Mouse (Mus musculus) lung, embryonic 16.5 days (tissue): ENCODE measurements around the gene Rev1. TPM values are rescaled to one million over a fixed set of nuclear protein-coding genes. Genes with fewer than 3 reads are reported as not detected.

Experiments used
- ATAC-seq: fragments of 200-750 bp; cut with Nextera tagmentation; 2 replicates; pipeline ENCODE4 v1.8.0; 2017; ENCODE audit warnings: low read depth, mild to moderate bottlenecking, moderate library complexity
- H3K27ac ChIP-seq: fragments of 300-500 bp; sonication (generic); 2 replicates; pipeline ENCODE4 v1.5.1; 2014; ENCODE audit warnings: mild to moderate bottlenecking, control low read depth, low read length
- H3K27me3 ChIP-seq: fragments of 300-500 bp; sonication (generic); 2 replicates; pipeline ENCODE4 v1.6.1; 2014; ENCODE audit warnings: low read depth, low read length, mixed read lengths; ENCODE audit not compliant: control insufficient read depth, insufficient read depth
- H3K36me3 ChIP-seq: fragments of 300-500 bp; sonication (generic); 2 replicates; pipeline ENCODE4 v1.6.1; 2014; ENCODE audit warnings: low read length; ENCODE audit not compliant: control insufficient read depth, insufficient read depth
- H3K4me1 ChIP-seq: fragments of 300-500 bp; sonication (generic); replicated peaks from 2 replicates; pipeline ENCODE4 v1.6.1; 2014; ENCODE audit warnings: low read length, mixed read lengths; ENCODE audit not compliant: control insufficient read depth, insufficient read depth
- H3K4me2 ChIP-seq: fragments of 300-500 bp; sonication (generic); 2 replicates; pipeline ENCODE4 v1.6.1; 2014; ENCODE audit warnings: low read depth, low read length, control low read depth
- H3K4me3 ChIP-seq: fragments of 300-500 bp; sonication (generic); 2 replicates; pipeline ENCODE4 v1.5.1; 2014; ENCODE audit warnings: mild to moderate bottlenecking, low read length, control low read depth
- H3K9ac ChIP-seq: fragments of 300-500 bp; sonication (generic); 2 replicates; pipeline ENCODE4 v1.6.1; 2014; ENCODE audit warnings: low read length, control low read depth
- H3K9me3 ChIP-seq: fragments of 300-500 bp; sonication (generic); 2 replicates; pipeline ENCODE4 v1.6.1; 2016; ENCODE audit warnings: low read length; ENCODE audit not compliant: control insufficient read depth
- WGBS: fragments of 180-500 bp; shearing (Covaris S2); extraction: QIAGEN DNeasy Blood & Tissue Kit; methylation state at CpG from one replicate; pipeline ENCODE4 v1.1.7; 2014; 5-methylcytosine and 5-hydroxymethylcytosine counted together
- polyA plus RNA-seq: library from polyadenylated mRNA; unstranded; fragments of >200 nt; fragmentation: Nextera tagmentation; extraction: Ambion mirVana; gene quantifications from 2 replicates; pipeline ENCODE4 v1.2.1, GENCODE M21; 2015

Rev1 gene
- polyA plus RNA-seq, 1 experiment from 2014 or later: 20.6 TPM

DNA sequence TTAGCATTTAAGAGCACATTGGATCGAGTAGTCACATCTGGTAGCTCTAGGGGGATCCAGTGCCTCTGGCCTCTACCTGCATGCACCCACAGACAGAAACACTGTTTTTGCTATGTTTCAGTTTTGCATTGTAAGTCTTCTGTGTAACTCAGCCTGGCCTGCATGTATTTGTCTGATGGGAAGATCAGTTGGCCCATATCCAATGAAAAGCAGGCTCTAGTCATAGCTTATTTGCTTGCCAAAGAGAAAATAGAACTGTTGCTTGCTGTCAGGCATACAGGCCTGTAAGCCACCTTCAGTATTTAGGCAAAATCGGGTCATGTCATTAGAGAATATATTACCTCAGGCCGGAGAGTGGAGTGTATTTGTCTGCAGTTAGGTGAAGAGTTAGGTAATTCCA, 81.5 kb downstream of the Rev1 start:
- no peak overlapping the region for H3K4me2 ChIP-seq
- no peak overlapping the region for H3K9ac ChIP-seq
- 89% methylated on average over 3 of the region's 3 CpGs for WGBS
- H3K36me3 ChIP-seq: peaks cover 50% of the 10 kb centered on the region
- H3K9me3 ChIP-seq: no peaks in the 10 kb centered on the region
- no peak for ATAC-seq
- no peaks in the 10 kb centered on the region for H3K27me3 ChIP-seq
- H3K27ac ChIP-seq: no peak overlapping the region
- no peaks in the 10 kb centered on the region for H3K4me1 ChIP-seq
- H3K4me3 ChIP-seq: no peak overlapping the region

- no peak overlapping the region for H3K4me2 ChIP-seq
- H3K4me1 ChIP-seq: no peaks in the 10 kb centered on the region
- H3K27me3 ChIP-seq: no peaks in the 10 kb centered on the region
- no peak overlapping the region for H3K4me3 ChIP-seq
- no peak overlapping the region for H3K9ac ChIP-seq
- peaks cover 35% of the 10 kb centered on the region for H3K36me3 ChIP-seq
- H3K9me3 ChIP-seq: no peaks in the 10 kb centered on the region
- no peak overlapping the region for H3K27ac ChIP-seq
- 97% methylated on average over 2 of the region's 2 CpGs for WGBS
- no peak for ATAC-seq
These were observed 90.7 kb downstream of the Rev1 start for GRCm38 (mm10) chr1:38038898-38039297.

- Histone ChIP-seq H3K4me3 (no peak overlapping the region), H3K4me1 (no peaks in the 10 kb centered on the region), H3K9me3 (no peaks in the 10 kb centered on the region), H3K27me3 (no peaks in the 10 kb centered on the region), H3K27ac (no peak overlapping the region), H3K4me2 (no peak overlapping the region), H3K9ac (no peak overlapping the region), H3K36me3 (peaks cover 39% of the 10 kb centered on the region)
- ATAC-seq: no peak
- WGBS: 89% methylated on average over 5 of the region's 5 CpGs
These were observed 92.2 kb downstream of the Rev1 start for GRCm38 (mm10) chr1:38037375-38037774.

DNA sequence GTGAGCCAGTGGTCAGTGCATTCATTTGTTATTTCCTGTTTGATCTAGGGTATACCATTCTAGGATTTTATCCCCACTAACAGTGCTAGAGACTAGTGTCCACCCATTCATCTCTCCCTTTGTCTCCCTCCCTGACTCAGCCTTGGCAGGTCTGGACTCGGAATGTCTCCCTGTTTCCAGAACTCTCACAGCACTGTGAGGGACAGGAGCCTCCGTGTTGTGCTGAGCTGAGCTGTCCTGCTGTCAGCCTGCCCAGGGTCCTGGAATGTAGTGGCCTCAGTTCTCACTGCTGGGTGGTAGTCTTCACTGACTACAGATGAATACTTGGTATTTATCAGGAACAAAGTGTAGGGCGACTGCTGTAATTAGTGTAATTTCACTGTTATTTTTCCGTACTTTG, 94.1 kb downstream of the Rev1 start:
- Histone ChIP-seq H3K36me3 (peaks cover 33% of the 10 kb centered on the region), H3K4me2 (no peak overlapping the region), H3K27ac (no peak overlapping the region), H3K4me1 (no peaks in the 10 kb centered on the region), H3K4me3 (no peak overlapping the region), H3K9ac (no peak overlapping the region), H3K27me3 (no peaks in the 10 kb centered on the region), H3K9me3 (no peaks in the 10 kb centered on the region)
- WGBS: 92% methylated on average over 4 of the region's 4 CpGs
- ATAC-seq: no peak

DNA sequence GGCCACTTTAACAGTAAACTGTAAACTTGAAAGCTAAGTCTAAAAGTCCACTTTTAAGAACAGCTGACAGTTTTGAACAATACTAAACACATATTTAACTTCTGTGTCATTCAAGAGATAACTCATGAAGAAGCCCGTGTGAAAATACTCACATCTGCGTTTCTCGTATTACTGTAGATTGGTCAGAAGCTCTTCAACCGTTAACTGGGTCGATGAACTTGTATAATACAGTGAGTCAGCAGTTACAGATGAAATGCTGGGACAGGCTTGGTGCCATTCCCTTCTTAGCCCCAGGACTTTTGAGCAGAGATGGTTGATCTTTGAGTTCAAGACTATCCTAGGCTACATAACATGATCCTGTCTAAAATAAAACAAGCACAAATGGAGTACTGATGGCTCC, 98.2 kb downstream of the Rev1 start:
- Histone ChIP-seq H3K4me2 (no peak overlapping the region), H3K9ac (no peak overlapping the region), H3K27ac (no peak overlapping the region), H3K9me3 (no peaks in the 10 kb centered on the region), H3K27me3 (no peaks in the 10 kb centered on the region), H3K4me1 (no peaks in the 10 kb centered on the region), H3K4me3 (no peak overlapping the region), H3K36me3 (peaks cover 16% of the 10 kb centered on the region)
- WGBS: 89% methylated on average over 5 of the region's 5 CpGs
- no peak for ATAC-seq

DNA sequence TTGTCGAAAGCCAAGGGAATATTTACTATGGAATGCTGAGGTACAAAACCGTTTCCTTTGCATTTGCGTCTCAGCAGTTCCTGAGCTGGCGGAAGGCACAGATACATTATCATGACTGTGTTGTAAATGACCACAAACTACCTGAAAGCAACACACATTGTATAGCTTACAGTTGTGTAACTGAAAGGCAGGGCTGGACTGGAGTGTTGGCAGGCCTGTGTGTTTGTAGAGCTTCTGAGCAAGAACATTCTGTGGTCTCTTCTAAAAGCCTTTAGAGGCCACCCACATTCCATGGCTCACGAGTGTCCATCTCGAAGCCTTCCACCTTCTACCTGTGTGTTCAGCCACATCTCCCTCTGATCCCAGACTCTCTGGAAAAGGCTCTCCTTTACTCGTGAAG, 102.3 kb downstream of the Rev1 start:
- peaks cover 11% of the 10 kb centered on the region for H3K36me3 ChIP-seq
- H3K4me2 ChIP-seq: no peak overlapping the region
- ATAC-seq: no peak
- H3K4me1 ChIP-seq: no peaks in the 10 kb centered on the region
- H3K4me3 ChIP-seq: no peak overlapping the region
- H3K9me3 ChIP-seq: no peaks in the 10 kb centered on the region
- no peaks in the 10 kb centered on the region for H3K27me3 ChIP-seq
- H3K9ac ChIP-seq: no peak overlapping the region
- WGBS: 91% methylated on average over 7 of the region's 7 CpGs
- no peak overlapping the region for H3K27ac ChIP-seq

DNA sequence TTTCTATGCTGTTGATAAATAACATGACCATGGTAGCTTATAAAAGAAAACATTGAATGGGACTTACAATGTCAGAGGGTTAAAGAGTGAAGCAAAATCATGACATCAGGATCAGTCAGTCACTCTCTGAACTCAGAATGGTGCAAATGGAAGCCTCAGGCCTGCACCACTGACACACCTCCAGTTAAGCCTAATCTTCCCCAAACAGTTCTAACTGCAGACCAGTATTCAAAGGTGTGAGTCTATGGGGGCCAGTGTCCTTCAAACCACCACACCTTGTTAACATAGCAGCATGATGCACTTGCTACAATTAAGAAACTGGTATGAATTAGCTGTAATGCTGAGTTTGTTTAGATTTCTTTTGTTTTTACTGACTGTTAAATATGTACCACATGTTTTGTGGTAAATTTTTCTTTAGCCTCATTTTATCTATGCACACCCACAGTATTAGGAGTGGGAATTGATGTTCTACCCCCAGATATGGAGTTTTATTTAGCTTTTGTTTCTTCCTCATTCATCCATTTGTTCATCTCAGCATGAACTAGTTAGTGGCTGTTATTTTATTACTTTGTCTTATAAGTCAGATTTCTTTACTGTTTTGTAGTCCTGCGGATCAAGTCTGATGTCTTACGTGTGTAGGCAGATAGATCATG, 114.9 kb downstream of the Rev1 start:
- Histone ChIP-seq H3K4me3 (no peak overlapping the region), H3K4me1 (no peaks in the 10 kb centered on the region), H3K4me2 (no peak overlapping the region), H3K27ac (no peak overlapping the region), H3K36me3 (peaks cover 7% of the 10 kb centered on the region), H3K27me3 (no peaks in the 10 kb centered on the region), H3K9ac (no peak overlapping the region), H3K9me3 (no peaks in the 10 kb centered on the region)
- 96% methylated on average over 2 of the region's 2 CpGs for WGBS
- ATAC-seq: no peak

DNA sequence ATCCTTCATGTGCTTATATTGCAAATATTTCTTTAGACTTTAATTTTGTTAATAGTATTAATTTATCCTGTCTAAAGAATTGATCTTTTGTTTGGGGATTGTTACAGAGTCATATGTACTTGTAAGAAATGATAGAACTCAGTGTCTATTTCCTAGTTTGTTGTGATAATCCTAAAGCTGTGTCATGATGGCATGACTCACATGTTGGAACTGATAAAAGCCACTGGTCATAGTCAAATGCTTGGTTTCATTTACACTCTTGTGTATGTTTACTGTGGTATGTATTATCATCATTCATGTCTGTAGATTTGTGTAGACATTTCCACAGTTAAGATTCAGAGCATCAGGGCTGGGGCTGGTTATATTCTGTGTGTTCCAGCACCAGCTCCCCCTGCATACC, 117.1 kb downstream of the Rev1 start:
- H3K9me3 ChIP-seq: no peaks in the 10 kb centered on the region
- H3K4me1 ChIP-seq: no peaks in the 10 kb centered on the region
- no peaks in the 10 kb centered on the region for H3K36me3 ChIP-seq
- no peak overlapping the region for H3K9ac ChIP-seq
- no peaks in the 10 kb centered on the region for H3K27me3 ChIP-seq
- ATAC-seq: no peak
- no peak overlapping the region for H3K27ac ChIP-seq
- H3K4me3 ChIP-seq: no peak overlapping the region
- H3K4me2 ChIP-seq: no peak overlapping the region

DNA sequence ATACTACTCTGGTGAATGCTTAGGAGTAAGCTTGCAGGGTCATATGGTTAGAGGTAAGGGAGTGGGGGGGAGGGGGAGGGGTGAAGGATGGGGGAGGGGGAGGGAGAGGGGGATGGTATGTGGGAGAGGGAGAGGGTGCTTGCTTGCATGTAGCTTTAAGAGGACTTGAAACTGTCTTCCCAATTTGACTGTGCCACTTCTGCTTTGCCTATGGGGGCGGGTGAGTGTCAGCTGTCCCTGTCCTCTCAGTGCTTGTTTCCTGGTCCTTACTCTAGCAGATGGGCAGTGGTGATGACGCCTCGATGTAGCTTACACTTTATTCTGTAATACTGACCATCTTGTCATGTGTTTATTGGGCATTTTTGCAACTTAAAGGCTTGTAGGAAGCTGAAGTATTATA, 117.5 kb downstream of the Rev1 start:
- H3K4me2 ChIP-seq: no peak overlapping the region
- H3K27ac ChIP-seq: no peak overlapping the region
- H3K27me3 ChIP-seq: no peaks in the 10 kb centered on the region
- no peaks in the 10 kb centered on the region for H3K36me3 ChIP-seq
- no peak overlapping the region for H3K9ac ChIP-seq
- H3K4me1 ChIP-seq: no peaks in the 10 kb centered on the region
- no peak for ATAC-seq
- WGBS: 82% methylated on average over 3 of the region's 3 CpGs
- no peak overlapping the region for H3K4me3 ChIP-seq
- no peaks in the 10 kb centered on the region for H3K9me3 ChIP-seq

DNA sequence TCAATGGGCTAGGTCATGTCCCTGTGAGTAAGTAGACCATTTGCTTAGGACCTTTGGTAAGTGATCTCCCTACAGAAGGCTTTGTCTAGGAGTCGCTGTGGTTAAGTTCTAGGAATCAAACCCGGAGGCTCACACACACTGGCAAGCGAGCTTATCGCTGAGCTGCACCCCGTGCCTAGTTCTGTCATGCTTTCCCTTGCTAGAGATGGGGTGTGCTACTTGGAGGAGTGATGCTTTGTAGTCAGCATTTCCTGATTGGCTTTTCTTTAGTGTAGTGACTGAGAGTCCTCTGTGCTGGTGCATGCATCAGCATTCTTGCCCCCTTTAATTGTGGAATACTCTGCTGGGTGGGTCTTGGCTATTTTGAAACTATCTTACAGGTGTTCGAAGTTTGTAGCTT, 118.0 kb downstream of the Rev1 start:
- no peak overlapping the region for H3K27ac ChIP-seq
- no peak overlapping the region for H3K4me2 ChIP-seq
- H3K9ac ChIP-seq: no peak overlapping the region
- no peak overlapping the region for H3K4me3 ChIP-seq
- no peaks in the 10 kb centered on the region for H3K27me3 ChIP-seq
- WGBS: 83% methylated on average over 6 of the region's 6 CpGs
- ATAC-seq: peak; percentile 31; the same call in 1 of the 2 replicates
- no peaks in the 10 kb centered on the region for H3K36me3 ChIP-seq
- H3K9me3 ChIP-seq: no peaks in the 10 kb centered on the region
- H3K4me1 ChIP-seq: no peaks in the 10 kb centered on the region
